Mouse (Mus musculus): ENCODE measurements at regions not wholly inside any gene's neighbourhood (a gene's known extent, or its start where the extent isn't known, plus 50 kb on each side); places are given as distances from the start of the nearest gene placed in this dataset.

DNA sequence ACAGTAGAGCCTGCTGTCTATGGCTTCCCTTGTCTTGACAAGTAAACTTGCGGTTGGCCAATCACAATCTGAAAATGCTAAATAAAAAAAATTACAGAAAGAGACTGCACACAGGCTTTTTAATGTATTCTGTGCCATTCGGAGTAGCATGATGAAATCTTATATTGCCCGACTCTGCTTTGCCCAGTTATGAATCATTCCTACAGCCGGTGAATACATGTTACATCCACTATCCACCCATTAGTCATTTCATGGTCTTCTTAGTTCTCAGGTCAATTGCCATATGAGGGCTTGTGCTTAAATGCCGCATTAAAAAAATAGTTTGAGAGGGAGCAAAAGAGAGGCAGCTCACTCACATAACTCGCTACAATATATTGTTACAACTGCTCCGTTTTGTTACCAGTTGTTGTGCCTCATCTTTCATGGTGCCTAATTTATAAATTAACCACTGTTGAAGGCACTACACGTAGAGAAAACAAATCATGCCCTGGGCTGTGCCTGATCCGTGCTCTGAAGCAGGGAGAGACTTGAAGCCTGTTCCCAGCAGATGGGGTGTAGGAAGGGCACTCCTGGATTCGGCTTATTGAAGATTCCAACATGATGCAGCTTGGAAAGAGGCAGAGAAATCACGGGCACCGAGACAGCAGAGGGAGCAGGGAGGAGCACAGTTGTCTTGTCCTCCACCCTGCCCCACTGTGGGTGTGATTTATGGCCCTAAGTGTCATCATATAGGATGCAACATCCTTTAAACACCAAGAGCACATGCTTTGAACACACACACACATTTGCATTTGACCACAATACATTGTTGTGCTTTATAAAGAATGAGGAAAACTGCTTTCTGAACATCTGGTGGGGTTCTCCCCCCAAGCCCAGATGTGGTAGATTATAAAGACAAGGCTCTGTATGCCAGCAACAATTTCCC lies 427.0 kb upstream of the Zmiz1 start:
- WGBS: 62% methylated on average over 12 of the region's 12 CpGs

DNA sequence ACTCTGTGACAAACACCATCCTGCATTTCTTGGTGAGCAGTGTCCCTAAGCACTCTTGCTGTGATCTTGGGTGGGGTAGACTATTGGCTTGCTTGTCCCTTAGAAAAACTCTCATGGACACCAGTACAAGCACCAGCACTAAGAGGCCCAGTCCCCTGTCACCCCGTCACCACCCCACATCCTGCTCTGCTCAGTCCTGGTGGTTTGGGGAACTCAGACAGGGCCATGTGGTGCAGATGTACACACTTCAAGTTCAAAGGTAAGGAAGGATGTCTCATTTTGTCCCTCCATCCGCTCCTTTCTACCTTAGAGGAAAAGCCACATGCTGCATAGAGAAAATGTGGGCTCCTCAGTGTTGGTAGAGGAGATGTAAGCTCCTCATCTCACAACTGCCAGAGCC lies 426.1 kb upstream of the Zmiz1 start:
- Histone ChIP-seq H3K4me1 (replicated peaks; ENCODE audit: control insufficient read depth, insufficient read depth, low read length) (peaks cover 5% of the 10 kb centered on the region; the same call in 1 of the 2 replicates), H3K27ac (ENCODE audit: low read depth) (no peak overlapping the region), H3K4me2 (ENCODE audit: low read length) (no peak overlapping the region), H3K4me3 (ENCODE audit: low read depth, low read length) (no peak overlapping the region), H3K36me3 (ENCODE audit: control insufficient read depth, insufficient read depth, low read length) (no peaks in the 10 kb centered on the region), H3K9me3 (ENCODE audit: control insufficient read depth, low read length) (no peaks in the 10 kb centered on the region), H3K9ac (ENCODE audit: low read length) (no peak overlapping the region), H3K27me3 (replicated peaks; ENCODE audit: control insufficient read depth, insufficient read depth, low read length) (no peaks in the 10 kb centered on the region)
- ATAC-seq (replicated peaks; ENCODE audit: low FRiP score, low TSS enrichment, low read depth) (no peak), DNase-seq (ENCODE audit: low spot score) (no peak)
- 95% methylated on average over 2 of the region's 2 CpGs for WGBS

More for the DNA sequence above, 427.0 kb upstream of the Zmiz1 start:
- DNase-seq (ENCODE audit: low spot score) (no peak), ATAC-seq (replicated peaks; ENCODE audit: low FRiP score, low TSS enrichment, low read depth) (no peak)
- H3K4me1 ChIP-seq (replicated peaks; ENCODE audit: control insufficient read depth, insufficient read depth, low read length): peaks cover 5% of the 10 kb centered on the region; the same call in 1 of the 2 replicates
- no peaks in the 10 kb centered on the region for H3K36me3 ChIP-seq (ENCODE audit: control insufficient read depth, insufficient read depth, low read length)
- no peaks in the 10 kb centered on the region for H3K9me3 ChIP-seq (ENCODE audit: control insufficient read depth, low read length)
- H3K4me2 ChIP-seq (ENCODE audit: low read length): no peak overlapping the region
- no peak overlapping the region for H3K27ac ChIP-seq (ENCODE audit: low read depth)
- no peak overlapping the region for H3K9ac ChIP-seq (ENCODE audit: low read length)
- H3K27me3 ChIP-seq (replicated peaks; ENCODE audit: control insufficient read depth, insufficient read depth, low read length): no peaks in the 10 kb centered on the region
- H3K4me3 ChIP-seq (ENCODE audit: low read depth, low read length): no peak overlapping the region

DNA sequence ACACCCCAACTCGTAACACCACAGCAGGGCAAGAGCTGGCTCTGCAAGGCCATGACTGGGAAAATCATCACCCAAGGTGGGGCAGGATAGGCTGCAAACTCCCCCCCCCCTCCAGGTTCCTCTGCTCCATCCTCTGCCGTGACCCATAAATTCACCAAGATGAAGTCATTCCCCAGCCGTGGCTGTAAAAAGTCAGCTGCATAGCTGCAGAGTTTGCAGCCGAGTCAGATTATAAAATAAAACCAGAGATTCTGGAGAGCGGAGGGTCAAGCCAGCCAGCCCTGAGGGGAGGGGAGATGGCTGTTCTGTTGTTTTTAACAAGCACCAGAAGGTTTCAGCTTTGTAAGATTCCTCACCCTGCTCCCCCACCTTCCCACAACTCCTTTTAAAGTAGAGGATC lies 416.7 kb upstream of the Zmiz1 start:
- no peak for DNase-seq (ENCODE audit: low spot score)
- H3K4me2 ChIP-seq (ENCODE audit: low read length): no peak overlapping the region
- WGBS: 12% methylated on average over 5 of the region's 5 CpGs
- H3K4me1 ChIP-seq (replicated peaks; ENCODE audit: control insufficient read depth, insufficient read depth, low read length): peaks cover 34% of the 10 kb centered on the region
- peak; percentile 37; the same call in 1 of the 2 replicates for ATAC-seq (replicated peaks; ENCODE audit: low FRiP score, low TSS enrichment, low read depth)
- H3K36me3 ChIP-seq (ENCODE audit: control insufficient read depth, insufficient read depth, low read length): no peaks in the 10 kb centered on the region
- H3K4me3 ChIP-seq (ENCODE audit: low read depth, low read length): no peak overlapping the region
- H3K9ac ChIP-seq (ENCODE audit: low read length): no peak overlapping the region
- peak overlapping the region; percentile 69 for H3K27ac ChIP-seq (ENCODE audit: low read depth)
- H3K9me3 ChIP-seq (ENCODE audit: control insufficient read depth, low read length): no peaks in the 10 kb centered on the region
- no peaks in the 10 kb centered on the region for H3K27me3 ChIP-seq (replicated peaks; ENCODE audit: control insufficient read depth, insufficient read depth, low read length)

DNA sequence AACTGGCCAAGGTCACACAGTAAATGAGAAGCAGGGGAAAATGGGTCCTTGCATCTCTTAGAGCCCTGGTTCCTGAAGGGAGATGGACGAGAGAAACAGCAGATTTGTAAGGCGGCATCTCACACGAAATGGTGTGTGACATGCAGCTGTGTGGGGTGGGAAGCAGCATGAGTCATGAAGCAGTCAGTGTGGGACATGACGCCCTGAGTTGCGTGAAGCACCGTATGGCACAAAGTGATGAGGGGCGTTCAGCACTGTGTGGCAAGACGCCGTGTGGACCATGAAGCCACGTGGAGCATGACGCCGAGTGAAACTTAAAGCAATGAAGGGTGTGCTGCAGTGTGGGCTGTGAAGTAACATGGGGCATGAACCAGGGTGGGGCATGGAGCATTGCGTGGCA lies 414.9 kb upstream of the Zmiz1 start:
- H3K4me3 ChIP-seq (ENCODE audit: low read depth, low read length): no peak overlapping the region
- ATAC-seq (replicated peaks; ENCODE audit: low FRiP score, low TSS enrichment, low read depth) (no peak), DNase-seq (ENCODE audit: low spot score) (no peak)
- no peak overlapping the region for H3K4me2 ChIP-seq (ENCODE audit: low read length)
- peaks cover 34% of the 10 kb centered on the region for H3K4me1 ChIP-seq (replicated peaks; ENCODE audit: control insufficient read depth, insufficient read depth, low read length)
- WGBS: 93% methylated on average over 13 of the region's 13 CpGs
- H3K9ac ChIP-seq (ENCODE audit: low read length): no peak overlapping the region
- H3K27me3 ChIP-seq (replicated peaks; ENCODE audit: control insufficient read depth, insufficient read depth, low read length): no peaks in the 10 kb centered on the region
- H3K27ac ChIP-seq (ENCODE audit: low read depth): peak overlapping the region; percentile 77; the same call in 1 of the 2 replicates
- no peaks in the 10 kb centered on the region for H3K9me3 ChIP-seq (ENCODE audit: control insufficient read depth, low read length)
- no peaks in the 10 kb centered on the region for H3K36me3 ChIP-seq (ENCODE audit: control insufficient read depth, insufficient read depth, low read length)

DNA sequence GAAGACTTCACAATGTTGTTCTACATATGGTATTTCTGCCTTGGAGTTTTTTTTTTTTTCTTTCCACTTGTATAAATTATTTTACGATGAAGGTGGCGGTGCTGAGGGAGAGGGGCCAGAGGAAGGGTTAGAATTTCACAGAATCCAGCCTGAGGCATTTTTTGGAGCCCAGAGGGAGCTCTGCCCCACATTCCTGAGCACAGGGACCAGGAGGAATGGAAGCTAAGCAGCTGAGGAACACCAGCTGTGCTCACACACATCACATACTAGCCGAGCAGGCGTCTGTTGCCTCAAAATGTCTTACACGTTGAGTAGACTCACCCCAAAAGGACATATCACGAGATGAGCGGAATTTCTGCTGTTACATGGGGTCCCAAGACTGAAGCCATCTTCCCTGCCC lies 414.1 kb upstream of the Zmiz1 start:
- Histone ChIP-seq H3K9me3 (ENCODE audit: control insufficient read depth, low read length) (no peaks in the 10 kb centered on the region), H3K4me3 (ENCODE audit: low read depth, low read length) (no peak overlapping the region), H3K27ac (ENCODE audit: low read depth) (peak overlapping the region; percentile 77), H3K27me3 (replicated peaks; ENCODE audit: control insufficient read depth, insufficient read depth, low read length) (no peaks in the 10 kb centered on the region), H3K36me3 (ENCODE audit: control insufficient read depth, insufficient read depth, low read length) (no peaks in the 10 kb centered on the region), H3K4me1 (replicated peaks; ENCODE audit: control insufficient read depth, insufficient read depth, low read length) (peaks cover 34% of the 10 kb centered on the region), H3K4me2 (ENCODE audit: low read length) (no peak overlapping the region), H3K9ac (ENCODE audit: low read length) (no peak overlapping the region)
- ATAC-seq (replicated peaks; ENCODE audit: low FRiP score, low TSS enrichment, low read depth) (no peak; the same call in 1 of the 2 replicates), DNase-seq (ENCODE audit: low spot score) (no peak)
- WGBS: 35% methylated on average over 7 of the region's 7 CpGs

DNA sequence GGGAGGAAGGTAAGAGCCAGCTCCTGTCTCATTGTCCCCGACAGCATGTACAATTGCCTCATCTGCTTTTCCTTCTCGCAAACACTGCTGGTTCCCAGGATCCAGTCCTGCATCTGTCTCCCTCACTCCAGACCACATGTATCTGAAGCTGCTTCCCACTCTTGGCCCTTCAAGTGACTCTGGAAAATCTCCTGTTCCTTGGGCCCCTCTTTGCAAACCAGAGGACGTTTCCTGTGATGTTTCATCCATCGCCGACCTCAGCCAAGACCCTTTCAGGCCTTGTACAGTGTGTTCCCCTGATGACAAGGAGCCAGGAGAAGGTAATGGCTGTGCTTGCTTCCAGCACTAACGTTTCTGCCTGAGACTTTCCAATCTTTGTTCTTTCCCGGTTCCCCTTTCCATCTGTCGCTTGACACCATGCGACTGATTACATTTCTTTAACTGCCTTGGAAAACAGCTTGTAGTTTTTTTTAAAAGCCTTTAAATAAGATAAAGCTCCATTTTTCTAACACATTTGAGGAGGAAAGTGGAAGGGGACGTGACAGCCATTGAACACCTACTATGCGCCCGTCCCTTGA lies 408.2 kb upstream of the Zmiz1 start:
- Histone ChIP-seq H3K4me2 (ENCODE audit: low read length) (no peak overlapping the region), H3K4me3 (ENCODE audit: low read depth, low read length) (no peak overlapping the region), H3K36me3 (ENCODE audit: control insufficient read depth, insufficient read depth, low read length) (no peaks in the 10 kb centered on the region), H3K27me3 (replicated peaks; ENCODE audit: control insufficient read depth, insufficient read depth, low read length) (no peaks in the 10 kb centered on the region), H3K4me1 (replicated peaks; ENCODE audit: control insufficient read depth, insufficient read depth, low read length) (peaks cover 12% of the 10 kb centered on the region), H3K9ac (ENCODE audit: low read length) (no peak overlapping the region), H3K27ac (ENCODE audit: low read depth) (peak overlapping the region; percentile 59; the same call in 1 of the 2 replicates), H3K9me3 (ENCODE audit: control insufficient read depth, low read length) (no peaks in the 10 kb centered on the region)
- 45% methylated on average over 12 of the region's 12 CpGs for WGBS
- peak; percentile 62 for DNase-seq (ENCODE audit: low spot score)
- no peak; the same call in 1 of the 2 replicates for ATAC-seq (replicated peaks; ENCODE audit: low FRiP score, low TSS enrichment, low read depth)

DNA sequence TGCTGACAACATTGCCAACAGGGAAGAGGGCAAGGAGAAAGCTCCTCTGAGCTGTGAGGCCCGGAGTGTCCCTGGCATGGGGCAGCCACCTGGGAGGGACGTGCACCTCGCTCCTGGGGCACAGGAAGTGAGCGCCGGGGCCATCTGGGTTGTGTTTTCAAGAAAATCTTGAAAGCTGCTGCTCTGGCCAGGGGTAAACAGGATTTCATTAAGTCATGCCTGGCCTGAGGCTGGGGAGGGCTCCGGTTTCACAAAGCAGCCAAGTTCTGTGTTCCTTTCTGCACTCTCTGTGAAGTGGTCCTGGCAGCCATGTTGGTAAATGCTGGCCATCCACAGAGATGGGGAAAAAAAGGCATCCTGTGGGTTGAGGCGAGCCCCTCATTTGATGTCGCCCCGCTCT lies 406.8 kb upstream of the Zmiz1 start:
- ATAC-seq (replicated peaks; ENCODE audit: low FRiP score, low TSS enrichment, low read depth) (no peak), DNase-seq (ENCODE audit: low spot score) (no peak)
- Histone ChIP-seq H3K36me3 (ENCODE audit: control insufficient read depth, insufficient read depth, low read length) (no peaks in the 10 kb centered on the region), H3K9me3 (ENCODE audit: control insufficient read depth, low read length) (no peaks in the 10 kb centered on the region), H3K4me2 (ENCODE audit: low read length) (no peak overlapping the region), H3K27me3 (replicated peaks; ENCODE audit: control insufficient read depth, insufficient read depth, low read length) (no peaks in the 10 kb centered on the region), H3K4me3 (ENCODE audit: low read depth, low read length) (no peak overlapping the region), H3K27ac (ENCODE audit: low read depth) (no peak overlapping the region), H3K9ac (ENCODE audit: low read length) (no peak overlapping the region), H3K4me1 (replicated peaks; ENCODE audit: control insufficient read depth, insufficient read depth, low read length) (peaks cover 12% of the 10 kb centered on the region)
- WGBS: 55% methylated on average over 9 of the region's 9 CpGs

DNA sequence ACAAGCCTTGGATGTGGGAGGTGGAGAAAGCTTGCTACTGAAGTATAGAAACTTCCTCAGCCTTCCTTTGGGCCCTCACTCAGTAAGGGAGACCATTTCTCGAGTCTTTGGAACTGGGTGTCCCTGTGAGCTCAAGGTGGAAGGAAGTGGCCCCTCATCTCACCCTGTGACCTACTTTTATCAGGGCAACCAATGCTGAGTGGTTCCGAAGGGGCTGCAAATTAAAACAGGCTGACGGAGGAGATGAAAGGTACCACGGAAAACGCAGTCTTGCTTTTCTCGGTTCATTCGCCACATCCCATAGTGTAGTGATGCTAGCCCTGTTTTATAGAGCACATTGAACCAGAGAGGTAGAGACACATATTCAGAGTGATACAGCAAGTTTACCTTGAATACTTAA lies 399.6 kb upstream of the Zmiz1 start:
- peaks cover 18% of the 10 kb centered on the region for H3K4me1 ChIP-seq (replicated peaks; ENCODE audit: control insufficient read depth, insufficient read depth, low read length)
- H3K27me3 ChIP-seq (replicated peaks; ENCODE audit: control insufficient read depth, insufficient read depth, low read length): no peaks in the 10 kb centered on the region
- no peaks in the 10 kb centered on the region for H3K36me3 ChIP-seq (ENCODE audit: control insufficient read depth, insufficient read depth, low read length)
- H3K9me3 ChIP-seq (ENCODE audit: control insufficient read depth, low read length): no peaks in the 10 kb centered on the region
- DNase-seq (ENCODE audit: low spot score) (no peak), ATAC-seq (replicated peaks; ENCODE audit: low FRiP score, low TSS enrichment, low read depth) (no peak)
- H3K4me2 ChIP-seq (ENCODE audit: low read length): no peak overlapping the region
- 73% methylated on average over 7 of the region's 7 CpGs for WGBS
- no peak overlapping the region for H3K9ac ChIP-seq (ENCODE audit: low read length)
- no peak overlapping the region for H3K27ac ChIP-seq (ENCODE audit: low read depth)
- H3K4me3 ChIP-seq (ENCODE audit: low read depth, low read length): no peak overlapping the region

Measured in intestine, embryonic 14.5 days (tissue).